Mouse (Mus musculus) liver, adult 10 weeks (tissue): ENCODE data around the gene Rhox4g. TPM values are rescaled to one million over a fixed set of nuclear protein-coding genes. Genes with fewer than 3 reads are reported as not detected.

Source experiments
- polyA plus RNA-seq: library from polyadenylated mRNA; stranded (reverse); fragments of 350-450 nt; fragmentation: Illumina TruSeq; extraction: RNeasy Lipid Tissue Mini Kit (QIAGEN cat#74804); gene quantifications from one replicate; pipeline ENCODE4 v1.2.3, GENCODE M21; 2014; ENCODE audit warnings: low read depth, low replicate concordance

The Rhox4g gene
- not detected for polyA plus RNA-seq

GRCm38 (mm10) chrX:37651227-37651626 lies at the start of gene Rhox4g:
Gene Rhox4g (minus strand): TSS chrX:37651327.

GRCm38 (mm10) chrX:37673177-37673576 lies 22.1 kb upstream of the Rhox4g start, which contains the start of gene Rhox2h:
Gene Rhox2h (minus strand): TSS chrX:37673277.

GRCm38 (mm10) chrX:37668664-37669063 lies 17.5 kb upstream of the Rhox4g start, which contains the start of gene Rhox3h:
Gene Rhox3h (minus strand): TSS chrX:37668764.

GRCm38 (mm10) chrX:37643370-37643769 lies 7.8 kb downstream of the Rhox4g start, which contains the start of gene Rhox2g:
Gene Rhox2g (minus strand): TSS chrX:37643470.

GRCm38 (mm10) chrX:37628512-37628911 lies 22.6 kb downstream of the Rhox4g start, which contains the start of gene Rhox3g:
Gene Rhox3g (minus strand): TSS chrX:37628612.

GRCm38 (mm10) chrX:37607604-37608003 lies 43.5 kb downstream of the Rhox4g start, which contains the start of gene Rhox4f:
Gene Rhox4f (minus strand): TSS chrX:37607704.

Other genes with a start within 250 kb of the Rhox4g start
- gene Rhox2b, start 239.3 kb downstream of the Rhox4g start, polyA plus RNA-seq: not detected
- not detected for gene Rhox4b, start 218.8 kb downstream of the Rhox4g start, polyA plus RNA-seq
- not detected for gene Rhox2c, start 197.6 kb downstream of the Rhox4g start, polyA plus RNA-seq
- gene Rhox3c, start 192.7 kb downstream of the Rhox4g start, polyA plus RNA-seq: not detected
- not detected for gene Rhox4c, start 171.0 kb downstream of the Rhox4g start, polyA plus RNA-seq
- not detected for gene Rhox2d, start 157.9 kb downstream of the Rhox4g start, polyA plus RNA-seq
- not detected for gene Rhox4d, start 137.0 kb downstream of the Rhox4g start, polyA plus RNA-seq
- not detected for gene Rhox2e, start 120.9 kb downstream of the Rhox4g start, polyA plus RNA-seq
- gene Rhox3e, start 109.3 kb downstream of the Rhox4g start, polyA plus RNA-seq: not detected
- not detected for gene Rhox4e, start 93.9 kb downstream of the Rhox4g start, polyA plus RNA-seq
- not detected for gene Rhox2f, start 79.9 kb downstream of the Rhox4g start, polyA plus RNA-seq
- gene Rhox3f, start 70.3 kb downstream of the Rhox4g start, polyA plus RNA-seq: not detected
- gene Rhox4f, start 43.6 kb downstream of the Rhox4g start, polyA plus RNA-seq: not detected
- gene Rhox3g, start 22.7 kb downstream of the Rhox4g start, polyA plus RNA-seq: not detected
- not detected for gene Rhox2g, start 7.9 kb downstream of the Rhox4g start, polyA plus RNA-seq
- not detected for gene Rhox3h, start 17.4 kb upstream of the Rhox4g start, polyA plus RNA-seq
- gene Rhox2h, start 21.9 kb upstream of the Rhox4g start, polyA plus RNA-seq: not detected
- not detected for gene Rhox5, start 153.5 kb upstream of the Rhox4g start, polyA plus RNA-seq
- gene Rhox6, start 175.6 kb upstream of the Rhox4g start, polyA plus RNA-seq: not detected
- gene Rhox7a, start 180.4 kb upstream of the Rhox4g start, polyA plus RNA-seq: not detected
- not detected for gene Rhox8, start 227.6 kb upstream of the Rhox4g start, polyA plus RNA-seq
- not detected for gene Rhox7b, start 245.9 kb upstream of the Rhox4g start, polyA plus RNA-seq